Mouse (Mus musculus): ENCODE results near the gene Wdr61.

- TF ChIP-seq CTCF (IDR thresholded peaks at IDR 0.05; ENCODE audit: control insufficient read depth, insufficient read depth, insufficient replicate concordance, low read depth, low read length): no peak
- TF ChIP-seq POLR2A (IDR thresholded peaks at IDR 0.05; ENCODE audit: control insufficient read depth, low read depth, low read length): no peak
Observed at GRCm38 (mm10) chr9:54702581-54702980, 31.7 kb downstream of the Wdr61 start.
